Mouse (Mus musculus): ENCODE data around the gene Sh3bp1.
"Not testable (repeated sequence)": the region's sequence is repeated elsewhere in the genome, so short reads cannot be mapped to it uniquely, and the experiment has no call there.

Gene Sh3bp1

GRCm38 (mm10) chr15:78877810-78878390 lies 21.7 kb upstream of the Sh3bp1 start:
- no peak for DNase-seq (ENCODE audit: low spot score)

- DNase-seq (ENCODE audit: low spot score) = not testable (repeated sequence)
Observed at GRCm38 (mm10) chr15:78878792-78879516, 20.6 kb upstream of the Sh3bp1 start.

DNA sequence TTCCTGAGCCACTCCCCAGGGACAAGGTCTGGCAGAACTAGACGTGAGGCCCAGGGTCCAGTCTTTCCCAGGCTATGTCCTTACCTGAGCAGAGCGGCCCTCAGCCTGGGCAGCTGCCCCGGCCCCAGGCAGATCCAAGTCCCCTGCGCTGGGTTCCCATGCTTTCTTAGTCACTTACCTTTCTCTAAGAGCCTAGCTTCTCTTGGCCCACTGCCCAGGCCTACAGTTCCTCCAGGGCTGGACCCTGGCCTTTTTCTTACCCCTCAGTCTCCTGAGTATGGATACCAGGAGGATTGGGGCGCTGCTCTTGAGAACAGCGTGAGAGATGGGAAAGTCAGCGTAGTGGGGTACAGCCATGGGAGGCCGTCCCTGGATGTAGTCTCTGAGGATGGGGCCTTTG lies 19.1 kb upstream of the Sh3bp1 start:
- no peak for DNase-seq (ENCODE audit: low spot score)

- no peak for DNase-seq (ENCODE audit: low spot score)
Observed at GRCm38 (mm10) chr15:78881828-78882227, 17.7 kb upstream of the Sh3bp1 start.

GRCm38 (mm10) chr15:78889401-78889853 lies 10.1 kb upstream of the Sh3bp1 start:
- DNase-seq (ENCODE audit: low spot score) = peak; percentile 63

DNA sequence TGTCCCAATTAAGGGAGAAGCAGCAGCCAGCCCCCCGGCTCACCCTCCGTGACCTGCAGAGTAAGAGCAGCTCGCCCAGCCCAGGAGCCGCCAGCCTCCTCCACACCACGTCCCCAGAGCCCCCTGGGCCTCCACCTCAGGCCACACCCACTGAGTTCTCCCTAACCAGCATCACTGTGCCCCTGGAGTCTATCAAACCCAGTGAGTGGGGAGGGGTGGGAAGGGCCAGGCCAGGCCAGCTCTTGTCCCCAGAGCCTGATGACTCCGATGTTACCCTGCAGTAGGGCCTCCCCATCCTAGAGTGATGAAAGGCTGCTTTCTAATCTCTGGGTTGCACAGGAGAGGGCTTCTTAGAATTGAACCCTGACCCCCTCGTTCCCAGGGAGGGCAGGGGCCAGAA lies 7.1 kb upstream of the Sh3bp1 start:
- no peak for DNase-seq (ENCODE audit: low spot score)

- no peak for DNase-seq (ENCODE audit: low spot score)
Observed at GRCm38 (mm10) chr15:78894726-78895125, 4.8 kb upstream of the Sh3bp1 start.

DNA sequence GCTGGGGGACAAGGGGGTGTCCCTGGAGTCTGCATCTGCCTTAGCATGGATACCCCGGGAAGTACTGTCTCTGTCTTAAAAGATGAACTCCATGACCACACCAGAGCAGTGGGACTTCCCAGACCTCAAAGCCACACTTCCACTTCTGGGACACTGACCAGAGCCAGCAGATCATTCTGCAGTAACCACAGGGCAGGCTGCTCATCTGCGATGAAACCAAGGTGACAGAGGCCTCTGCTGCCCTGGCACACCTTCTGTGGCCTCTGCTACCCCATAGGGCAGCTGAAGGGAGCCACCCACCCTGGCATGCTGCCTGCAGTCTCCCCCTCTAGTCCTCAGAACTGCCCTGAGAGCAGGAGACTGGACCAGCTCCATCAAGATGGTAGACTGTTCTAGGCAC lies 3.8 kb upstream of the Sh3bp1 start:
- no peak for DNase-seq (ENCODE audit: low spot score)

DNA sequence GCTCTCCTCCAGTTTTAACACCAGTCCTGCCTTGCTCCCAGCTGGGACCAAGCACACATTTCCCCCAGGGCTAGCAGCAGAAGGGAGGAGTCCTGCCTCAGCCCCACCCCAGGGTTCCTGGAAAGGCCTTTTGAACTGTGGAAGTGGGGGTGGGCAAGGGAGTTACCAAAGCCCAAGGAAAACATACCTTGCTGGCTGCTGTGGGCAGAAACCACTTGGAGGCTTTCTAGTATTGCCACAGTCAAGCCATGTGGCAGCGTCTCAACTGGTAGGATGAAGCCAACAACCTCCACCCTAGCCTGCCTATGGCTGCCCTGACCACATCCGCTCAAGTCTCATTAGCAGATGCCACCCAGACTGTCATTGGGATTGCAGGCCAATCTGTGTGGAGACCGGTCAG lies 3.4 kb upstream of the Sh3bp1 start:
- DNase-seq (ENCODE audit: low spot score) = no peak

- DNase-seq (ENCODE audit: low spot score) = no peak
Observed at GRCm38 (mm10) chr15:78897488-78897887, 2.1 kb upstream of the Sh3bp1 start.

- DNase-seq (ENCODE audit: low spot score) = no peak
Observed at GRCm38 (mm10) chr15:78898507-78899001, 1.0 kb upstream of the Sh3bp1 start.

DNA sequence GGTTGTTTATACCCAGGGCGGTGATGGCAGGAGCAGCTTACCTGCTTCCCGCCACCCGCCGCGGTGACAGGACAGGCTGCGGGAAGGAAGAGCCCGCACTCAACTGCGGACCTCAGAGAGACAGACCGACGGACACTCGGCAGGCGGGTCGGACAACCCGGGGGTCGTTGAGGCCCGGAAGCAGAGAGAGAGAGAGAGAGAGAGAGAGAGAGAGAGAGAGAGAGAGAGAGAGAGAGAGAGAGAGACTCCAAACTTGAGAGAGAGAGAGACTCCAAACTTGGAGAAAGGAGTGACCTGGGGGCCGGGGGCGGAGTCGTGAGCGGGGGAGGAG lies 194 bp upstream of the Sh3bp1 start, which contains the start of gene Gm49510:
Gene Gm49510 (plus strand): TSS at position 259 of the 331 bp plus-strand sequence.
- no peak for DNase-seq (ENCODE audit: low spot score)

DNA sequence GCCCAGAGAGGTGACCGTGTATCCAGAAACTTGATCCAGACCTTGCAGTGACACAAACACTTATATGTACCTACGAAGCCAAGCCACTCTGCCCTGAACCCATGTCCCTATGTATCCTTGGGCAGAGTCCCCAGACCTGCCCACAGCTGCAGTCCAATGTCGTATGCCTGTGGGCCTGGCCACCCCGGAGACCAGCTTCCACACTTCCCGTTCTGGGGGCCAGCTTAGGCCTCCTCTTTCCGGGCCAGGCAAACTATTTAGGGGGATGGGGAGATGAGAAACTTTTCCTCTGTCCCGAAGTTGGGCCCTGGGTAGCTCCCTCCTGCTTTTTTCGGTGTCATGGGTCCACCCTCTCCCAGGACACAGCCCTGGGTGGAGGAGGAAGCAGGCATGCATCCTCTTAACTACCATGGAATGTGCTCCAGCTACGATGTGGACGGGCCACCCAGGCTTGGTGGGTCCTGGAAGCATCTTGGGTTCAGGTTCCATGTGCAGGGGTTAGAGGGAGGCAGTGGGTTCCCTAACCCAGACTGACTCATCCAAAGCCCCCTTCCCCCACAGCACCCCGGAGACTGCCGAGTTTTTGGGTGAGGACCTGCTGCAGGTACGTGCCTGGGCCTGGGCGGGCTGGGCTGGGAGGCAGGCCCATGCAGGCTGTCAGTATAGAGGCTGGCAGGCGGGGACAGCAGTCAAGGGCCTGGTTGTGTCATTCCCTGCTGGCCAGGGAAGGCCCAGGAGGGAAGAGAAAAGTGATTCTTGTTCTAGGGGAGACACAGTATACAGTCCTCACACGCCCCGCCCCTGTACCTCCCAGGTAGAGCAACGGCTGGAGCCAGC lies 1.2 kb downstream of the Sh3bp1 start:
- DNase-seq (ENCODE audit: low spot score) = no peak

DNA sequence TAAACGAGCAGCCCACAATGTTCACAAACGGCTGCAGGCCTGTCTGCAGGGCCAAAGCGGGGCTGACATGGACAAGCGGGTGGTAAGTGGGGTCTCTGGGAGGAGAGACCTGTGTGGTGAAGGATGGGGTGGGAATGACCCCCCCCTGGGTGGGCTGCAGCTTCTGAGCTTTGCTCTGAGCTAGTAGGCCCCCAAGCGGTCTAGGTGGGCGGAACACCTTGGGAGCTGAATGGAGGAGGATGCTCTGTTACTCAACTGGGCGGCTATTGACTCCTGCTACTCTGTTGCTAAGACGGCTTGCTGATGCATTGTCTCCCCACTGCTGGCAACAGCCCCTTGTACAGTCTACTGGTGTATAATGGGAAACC lies 1.8 kb downstream of the Sh3bp1 start:
- no peak for DNase-seq (ENCODE audit: low spot score)

DNA sequence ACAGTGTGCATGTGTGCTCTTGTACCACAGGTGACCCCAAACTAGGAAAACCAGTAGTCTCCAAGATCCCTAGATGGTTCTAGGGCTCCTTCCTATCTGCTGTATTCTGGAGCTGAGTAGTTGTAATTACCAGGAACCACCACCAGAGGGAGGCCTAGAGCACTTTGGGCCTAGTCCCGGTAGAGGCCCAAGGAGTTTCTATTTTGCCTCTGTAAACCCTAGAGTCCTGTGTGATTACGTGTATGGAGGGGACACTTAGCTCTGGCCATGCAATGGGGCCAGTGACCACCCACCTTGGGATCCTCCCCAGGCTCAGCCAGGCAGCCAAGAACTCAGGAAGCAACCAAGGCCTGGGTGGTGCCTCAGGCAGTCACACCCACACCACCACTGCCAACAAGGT lies 3.7 kb downstream of the Sh3bp1 start:
- peak; percentile 88 for DNase-seq (ENCODE audit: low spot score)

DNA sequence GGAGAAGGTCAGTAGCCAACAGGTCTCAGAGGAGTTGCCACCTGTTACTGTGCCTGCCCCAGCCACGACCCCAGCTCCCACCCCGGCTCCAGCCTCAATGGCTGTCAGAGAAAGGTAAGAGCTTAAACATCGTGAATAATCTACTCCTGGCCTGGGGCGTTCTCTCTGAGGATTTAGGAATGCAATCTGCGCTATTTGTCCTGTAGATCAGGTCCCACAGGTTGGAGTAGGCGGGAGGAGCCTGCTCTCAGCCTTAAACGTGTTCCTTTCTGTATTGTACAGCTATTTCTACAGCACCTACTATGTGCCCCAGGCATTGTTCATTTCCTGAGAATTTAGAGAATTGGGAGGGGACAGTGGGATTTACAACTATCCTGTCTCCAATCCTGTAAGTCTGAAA lies 8.8 kb downstream of the Sh3bp1 start:
- DNase-seq (ENCODE audit: low spot score) = no peak

- no peak for DNase-seq (ENCODE audit: low spot score)
Observed at GRCm38 (mm10) chr15:78908982-78909381, 9.4 kb downstream of the Sh3bp1 start.

GRCm38 (mm10) chr15:78912040-78912439 lies 12.5 kb downstream of the Sh3bp1 start:
- DNase-seq (ENCODE audit: low spot score) = peak; percentile 69

DNA sequence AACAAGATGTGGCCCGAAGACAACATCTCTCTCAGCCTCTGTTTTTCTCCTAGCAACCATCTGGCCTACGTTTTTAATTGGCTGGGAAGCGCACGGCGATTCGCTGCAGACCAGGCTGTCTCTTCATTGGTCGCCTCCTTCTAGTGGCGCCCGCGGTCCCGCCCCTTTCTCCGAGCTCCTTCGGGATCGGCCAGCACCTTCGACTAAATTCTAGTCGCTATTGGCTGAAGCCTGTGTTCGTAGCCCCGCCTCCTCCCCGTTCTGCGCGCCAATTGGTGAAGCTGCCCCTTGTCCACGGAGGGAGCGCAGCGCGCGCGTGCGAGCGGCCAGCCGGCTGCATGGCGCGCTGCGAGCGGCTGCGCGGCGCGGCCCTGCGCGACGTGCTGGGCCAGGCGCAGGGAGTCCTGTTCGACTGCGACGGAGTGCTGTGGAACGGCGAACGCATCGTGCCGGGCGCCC lies 14.1 kb downstream of the Sh3bp1 start, which contains the start of gene Pdxp:
Gene Pdxp (plus strand): TSS at position 288 of the 459 bp plus-strand sequence.
- peak; percentile 98 for DNase-seq (ENCODE audit: low spot score)

DNA sequence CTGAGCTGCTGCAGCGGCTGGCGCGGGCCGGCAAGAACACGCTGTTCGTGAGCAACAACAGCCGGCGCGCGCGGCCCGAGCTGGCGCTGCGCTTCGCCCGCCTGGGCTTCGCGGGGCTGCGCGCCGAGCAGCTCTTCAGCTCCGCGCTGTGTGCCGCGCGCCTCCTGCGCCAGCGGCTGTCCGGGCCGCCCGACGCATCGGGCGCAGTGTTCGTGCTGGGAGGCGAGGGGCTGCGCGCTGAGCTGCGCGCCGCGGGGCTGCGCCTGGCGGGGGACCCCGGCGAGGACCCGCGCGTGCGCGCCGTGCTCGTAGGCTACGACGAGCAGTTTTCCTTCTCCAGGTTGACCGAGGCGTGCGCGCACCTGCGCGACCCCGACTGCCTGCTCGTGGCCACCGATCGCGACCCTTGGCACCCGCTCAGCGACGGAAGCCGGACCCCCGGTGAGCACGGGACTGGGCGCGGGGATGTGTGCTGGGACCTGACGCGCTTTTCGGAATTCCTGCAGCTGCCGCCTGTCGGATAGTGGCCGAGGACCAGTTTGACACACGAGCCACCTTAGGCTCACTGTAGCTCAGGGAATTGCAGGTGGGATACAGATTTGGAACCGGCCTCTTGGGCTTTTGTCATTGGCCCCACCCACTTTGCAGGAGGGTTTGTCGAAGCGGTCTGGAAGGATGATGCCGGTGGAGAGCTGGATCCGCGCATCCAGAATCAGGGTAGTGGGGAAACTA lies 14.7 kb downstream of the Sh3bp1 start:
- peak; percentile 54 for DNase-seq (ENCODE audit: low spot score)

- DNase-seq (ENCODE audit: low spot score) = no peak
Observed at GRCm38 (mm10) chr15:78914823-78915659, 15.5 kb downstream of the Sh3bp1 start.

All from embryo, embryonic 10 days (tissue).